Mouse (Mus musculus) T-helper 17 cell (primary cell): ENCODE data around the gene Hexa.

Source experiments
- in situ Hi-C, 2 experiments: fragments of 300-600 bp; cut with MboI, MseI; formaldehyde crosslinking; loops; 1 replicate in 1 of 2; 2 replicates in 1 of 2; pipeline ENCODE4 v1.15.1; 2025; ENCODE audit warnings: high pct_unique_total_duplicates in 2 of 2

Gene Hexa

GRCm38 (mm10) chr9:59552610-59553009 is 13.3 kb downstream of the Hexa start:
- in situ Hi-C loops: no loop called here

DNA sequence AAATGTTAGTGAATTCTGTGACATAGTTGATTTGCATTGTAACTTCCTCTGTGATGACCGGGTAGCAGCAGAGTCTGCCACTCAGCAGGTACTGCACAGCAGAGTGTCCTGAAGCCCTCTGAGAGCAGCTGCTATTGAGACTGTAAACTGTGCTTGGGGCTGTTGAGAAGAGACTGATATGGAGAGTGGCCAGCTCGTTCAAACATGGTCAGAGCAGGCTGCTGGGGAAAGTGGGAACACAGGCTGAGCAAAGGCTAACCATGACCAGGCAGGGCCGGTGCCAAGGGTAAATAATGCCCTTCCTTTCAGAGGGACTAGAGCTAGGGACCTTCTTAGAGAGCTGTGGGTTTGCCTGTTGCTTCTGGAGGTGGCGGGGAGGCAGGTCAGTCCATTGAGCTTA is 14.4 kb downstream of the Hexa start:
- in situ Hi-C loops: no loop called here

GRCm38 (mm10) chr9:59565600-59565999 is 26.3 kb downstream of the Hexa start:
- in situ Hi-C loops: loop anchor here in 1 of 2 experiments (5.0 kb wide), 1 partner anchor 73 kb away; no protein-coding TSS in a partner anchor

DNA sequence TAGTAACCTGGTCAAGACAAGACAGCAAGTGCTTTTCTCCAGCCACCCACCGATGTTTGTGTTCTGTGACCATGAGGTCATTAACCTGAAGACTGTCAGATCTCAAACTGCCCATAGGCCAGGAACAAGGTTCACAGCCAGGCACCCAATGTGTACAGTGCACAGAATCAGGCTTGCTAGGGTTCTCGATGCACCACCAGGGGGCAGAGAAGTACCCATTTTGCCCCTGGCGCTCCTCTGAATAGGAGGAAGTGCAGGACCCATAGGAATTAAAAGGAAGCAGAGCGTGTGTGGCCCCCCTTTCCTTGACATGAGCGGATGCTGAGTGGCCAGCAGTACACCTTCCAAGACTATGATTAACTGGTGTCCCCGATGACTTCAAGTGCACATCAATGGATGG is 27.8 kb downstream of the Hexa start:
- in situ Hi-C loops: loop anchor here in 1 of 2 experiments (5.0 kb wide), 1 partner anchor 75 kb away; no protein-coding TSS in a partner anchor

DNA sequence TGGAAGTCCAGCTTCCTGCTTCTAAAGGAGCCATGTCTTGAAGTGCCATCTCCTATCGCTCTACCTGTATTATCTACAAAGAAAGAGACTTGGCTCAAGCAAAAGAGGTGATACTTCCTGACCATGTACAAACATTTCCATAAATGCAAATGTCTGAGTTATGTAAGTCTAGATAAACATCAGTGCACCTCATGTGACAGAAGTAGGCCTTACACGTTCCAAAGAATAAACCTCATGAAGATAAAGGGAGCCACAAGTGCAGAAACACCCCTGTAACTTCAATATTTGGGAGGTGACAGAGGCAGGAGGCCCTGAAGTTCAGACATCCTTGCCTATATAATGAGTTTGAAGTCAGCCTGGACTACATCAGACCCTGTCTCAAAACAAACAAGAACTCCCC is 32.5 kb downstream of the Hexa start:
- in situ Hi-C loops: loop anchor here in 1 of 2 experiments (10.0 kb wide), 1 partner anchor 417 kb away; no protein-coding TSS in a partner anchor

GRCm38 (mm10) chr9:59577401-59577800 is 38.1 kb downstream of the Hexa start:
- in situ Hi-C loops: loop anchor here in 1 of 2 experiments (10.0 kb wide), 1 partner anchor 423 kb away; no protein-coding TSS in a partner anchor

GRCm38 (mm10) chr9:59577844-59578504 is 38.6 kb downstream of the Hexa start, which contains the start of gene Celf6:
Celf6 (plus strand) TSS chr9:59577917.
- in situ Hi-C loops: loop anchor here in 1 of 2 experiments (10.0 kb wide), 1 partner anchor 423 kb away; no protein-coding TSS in a partner anchor

DNA sequence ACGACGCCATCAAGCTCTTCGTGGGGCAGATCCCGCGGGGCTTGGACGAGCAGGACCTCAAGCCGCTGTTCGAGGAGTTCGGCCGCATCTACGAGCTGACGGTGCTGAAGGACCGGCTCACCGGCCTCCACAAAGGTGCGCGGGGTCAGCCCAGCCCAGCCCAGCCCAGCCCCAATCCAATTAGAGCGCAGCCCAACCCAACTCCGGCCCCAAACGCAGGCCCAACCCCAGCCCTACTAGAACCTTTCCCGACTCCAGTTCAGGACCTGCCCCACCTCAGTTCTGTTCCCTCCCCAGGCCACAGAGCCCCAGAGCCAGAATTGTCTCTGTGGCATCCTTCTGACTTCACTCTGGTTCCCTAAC is 39.1 kb downstream of the Hexa start:
- in situ Hi-C loops: loop anchor here in 1 of 2 experiments (10.0 kb wide), 1 partner anchor 424 kb away; no protein-coding TSS in a partner anchor

GRCm38 (mm10) chr9:59584871-59585308 is 45.5 kb downstream of the Hexa start:
- in situ Hi-C loops: no loop called here

DNA sequence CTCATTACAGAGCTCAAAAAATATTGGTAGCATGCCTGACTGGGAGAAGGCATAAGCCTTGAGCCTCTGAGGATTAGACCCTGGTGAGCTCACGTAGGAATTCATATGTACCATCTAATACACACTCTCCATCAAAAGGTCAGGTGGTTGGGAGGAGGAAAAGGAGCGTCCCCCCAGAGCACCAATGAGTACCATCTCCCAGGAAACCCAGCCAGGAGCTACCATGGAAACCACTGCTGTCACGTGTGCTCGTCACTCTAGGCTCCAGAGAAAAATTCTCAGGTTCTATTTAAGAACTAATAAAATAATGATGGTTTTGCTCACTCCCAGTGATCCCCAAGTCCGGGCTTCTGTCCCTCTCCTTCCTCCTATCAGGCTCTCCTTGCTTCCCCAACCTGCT is 48.9 kb downstream of the Hexa start:
- in situ Hi-C loops: no loop called here

DNA sequence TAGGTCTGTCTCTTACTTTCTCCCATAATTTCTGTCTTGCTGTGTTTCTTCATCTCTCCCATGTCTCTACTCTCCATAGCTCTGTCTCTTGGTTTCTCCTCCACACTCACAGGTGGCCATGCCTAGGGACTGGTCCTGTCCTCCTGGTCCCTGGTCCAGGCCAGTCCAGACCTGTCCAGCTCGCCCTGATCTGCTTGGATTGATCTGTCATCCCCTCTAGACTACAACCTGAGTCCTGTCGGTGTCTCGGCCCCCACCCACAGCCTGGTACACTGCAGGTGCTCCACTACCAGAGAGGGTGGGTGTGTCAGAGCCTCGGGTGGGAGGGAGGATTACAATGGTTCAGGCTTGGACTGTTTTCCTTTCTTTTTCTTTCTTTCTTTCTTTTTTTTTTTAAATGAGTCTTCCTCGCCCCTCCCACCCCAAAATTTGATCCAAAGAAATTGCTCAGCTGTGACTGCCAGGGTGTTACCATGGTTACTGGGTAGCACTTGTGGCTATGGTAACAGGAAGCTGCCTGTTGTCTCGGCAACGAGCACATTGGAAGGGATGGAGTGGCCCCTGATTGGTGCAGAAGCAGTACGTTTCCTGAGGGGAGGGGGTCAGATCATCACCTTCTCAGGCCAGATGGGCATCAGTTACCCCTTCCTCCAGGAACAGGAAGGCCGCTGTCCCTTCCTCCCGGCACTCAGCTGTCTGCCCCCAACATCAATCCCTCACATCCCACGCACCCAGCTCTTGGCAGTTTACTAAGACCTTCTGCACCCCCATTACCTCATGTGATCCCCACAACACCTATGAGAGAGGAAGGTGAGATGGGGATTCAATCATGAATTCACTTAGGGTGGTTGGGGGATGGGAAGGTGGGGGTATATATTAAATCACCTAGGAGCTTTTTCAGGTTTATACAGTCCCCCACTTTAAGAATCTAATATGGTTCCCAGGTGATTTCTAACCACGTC is 49.7 kb downstream of the Hexa start:
- in situ Hi-C loops: no loop called here

GRCm38 (mm10) chr9:59589703-59590439 is 50.5 kb downstream of the Hexa start:
- in situ Hi-C loops: no loop called here

DNA sequence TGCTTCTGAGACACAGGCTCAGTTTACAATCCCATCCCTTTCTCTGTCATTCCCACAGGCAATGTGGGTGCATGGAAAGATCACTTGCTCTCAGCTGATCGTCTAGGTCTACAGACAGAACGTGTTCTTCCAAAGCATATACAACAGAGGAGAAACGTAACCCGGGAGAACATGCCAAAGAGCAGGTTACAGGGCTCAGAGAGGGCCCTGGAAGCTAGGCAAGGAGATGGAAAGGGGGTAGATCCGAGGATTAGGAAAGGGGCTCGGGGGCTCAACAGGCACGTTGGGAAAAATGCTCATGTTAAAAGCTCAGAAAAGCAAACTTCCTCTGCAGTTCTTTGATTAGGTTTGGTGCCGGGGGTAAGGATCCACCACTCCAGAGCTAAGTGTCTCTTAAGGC is 62.3 kb downstream of the Hexa start:
- in situ Hi-C loops: no loop called here

DNA sequence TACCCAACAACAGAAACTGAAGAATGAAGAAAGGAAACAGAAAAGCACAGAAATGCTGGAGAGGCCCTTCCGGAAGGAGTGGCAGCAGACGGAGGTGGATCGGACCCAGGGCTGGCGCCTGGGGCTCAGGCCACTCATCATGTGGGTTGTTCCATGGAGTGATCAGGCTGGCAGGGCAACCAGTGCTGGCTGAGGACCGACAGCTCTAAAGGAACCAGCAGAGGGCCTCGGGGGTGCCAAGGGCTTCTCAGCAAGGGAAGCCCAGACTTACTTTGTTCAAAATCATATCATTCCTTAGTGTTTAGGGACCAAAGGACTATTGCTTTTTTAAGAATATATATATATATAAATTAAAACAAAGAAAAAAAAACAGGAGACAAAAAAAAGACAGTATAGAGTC is 66.6 kb downstream of the Hexa start:
- in situ Hi-C loops: no loop called here

DNA sequence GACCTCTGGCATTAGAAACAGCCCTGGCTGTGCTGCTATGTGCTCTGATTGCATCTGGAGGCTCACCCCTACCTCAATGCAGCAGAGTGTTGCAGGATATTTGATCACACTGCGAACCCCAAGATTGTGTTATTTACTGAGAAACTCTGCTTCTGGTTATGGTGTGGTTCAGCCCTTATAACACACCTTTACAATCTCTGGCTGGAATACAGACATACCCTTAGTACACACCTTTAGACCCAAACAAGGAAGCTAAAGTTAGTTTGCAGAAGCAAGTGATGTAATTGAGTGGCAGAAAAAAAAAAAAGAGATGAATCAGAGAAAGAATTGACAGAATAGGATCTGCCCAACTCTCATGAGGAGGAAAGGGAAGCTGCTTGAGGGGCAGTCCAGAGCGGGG is 71.6 kb downstream of the Hexa start:
- in situ Hi-C loops: no loop called here
